Mouse (Mus musculus) hindbrain, embryonic 11.5 days (tissue): ENCODE results near the gene Ccdc175. TPM values are rescaled to one million over a fixed set of nuclear protein-coding genes. Genes with fewer than 3 reads are reported as not detected.
A peak's percentile ranks its signal among the peaks of the same experiment; 100 is the strongest.

Source experiments
- ATAC-seq: fragments of 200-750 bp; cut with Nextera tagmentation; 2 replicates; pipeline ENCODE4 v1.8.0; 2017; ENCODE audit warnings: mild to moderate bottlenecking, moderate TSS enrichment, moderate library complexity; ENCODE audit not compliant: low FRiP score
- DNase-seq: peaks from one replicate; pipeline ENCODE4 v3.0.0-alpha.2; 2015; ENCODE audit warnings: low spot score
- H3K27ac ChIP-seq: fragments of 300-500 bp; sonication (generic); 2 replicates; pipeline ENCODE4 v1.5.1; 2014; ENCODE audit warnings: mild to moderate bottlenecking, low read depth, low read length
- H3K27me3 ChIP-seq: fragments of 300-500 bp; sonication (generic); 2 replicates; pipeline ENCODE4 v1.6.1; 2014; ENCODE audit warnings: mild to moderate bottlenecking, low read length, moderate library complexity, mixed read lengths; ENCODE audit not compliant: control insufficient read depth, insufficient read depth
- H3K36me3 ChIP-seq: fragments of 300-500 bp; sonication (generic); 2 replicates; pipeline ENCODE4 v1.6.1; 2014; ENCODE audit warnings: mild to moderate bottlenecking, low read length, moderate library complexity, mixed read lengths; ENCODE audit not compliant: control insufficient read depth, insufficient read depth
- H3K4me1 ChIP-seq: fragments of 300-500 bp; sonication (generic); replicated peaks from 2 replicates; pipeline ENCODE4 v1.6.1; 2014; ENCODE audit warnings: low read length, mixed read lengths; ENCODE audit not compliant: control insufficient read depth, insufficient read depth
- H3K4me2 ChIP-seq: fragments of 300-500 bp; sonication (generic); replicated peaks from 2 replicates; pipeline ENCODE4 v1.6.1; 2014; ENCODE audit warnings: mild to moderate bottlenecking, low read depth, low read length
- H3K4me3 ChIP-seq: fragments of 300-500 bp; sonication (generic); 2 replicates; pipeline ENCODE4 v1.5.1; 2014; ENCODE audit warnings: low read depth, low read length
- H3K9ac ChIP-seq: fragments of 300-500 bp; sonication (generic); 2 replicates; pipeline ENCODE4 v1.6.1; 2014; ENCODE audit warnings: low read depth, low read length
- H3K9me3 ChIP-seq: fragments of 300-500 bp; sonication (generic); 2 replicates; pipeline ENCODE4 v1.6.1; 2016; ENCODE audit warnings: low read length; ENCODE audit not compliant: control insufficient read depth
- WGBS: fragments of 180-500 bp; shearing (Covaris S2); extraction: QIAGEN DNeasy Blood & Tissue Kit; methylation state at CpG from one replicate; pipeline ENCODE4 v1.1.7; 2014; 5-methylcytosine and 5-hydroxymethylcytosine counted together
- polyA plus RNA-seq: library from polyadenylated mRNA; unstranded; fragments of >200 nt; fragmentation: Nextera tagmentation; extraction: Ambion mirVana; gene quantifications from 2 replicates; pipeline ENCODE4 v1.2.1, GENCODE M21; 2014

Gene Ccdc175
- polyA plus RNA-seq, 1 experiment from 2014 or later, result not detected

DNA sequence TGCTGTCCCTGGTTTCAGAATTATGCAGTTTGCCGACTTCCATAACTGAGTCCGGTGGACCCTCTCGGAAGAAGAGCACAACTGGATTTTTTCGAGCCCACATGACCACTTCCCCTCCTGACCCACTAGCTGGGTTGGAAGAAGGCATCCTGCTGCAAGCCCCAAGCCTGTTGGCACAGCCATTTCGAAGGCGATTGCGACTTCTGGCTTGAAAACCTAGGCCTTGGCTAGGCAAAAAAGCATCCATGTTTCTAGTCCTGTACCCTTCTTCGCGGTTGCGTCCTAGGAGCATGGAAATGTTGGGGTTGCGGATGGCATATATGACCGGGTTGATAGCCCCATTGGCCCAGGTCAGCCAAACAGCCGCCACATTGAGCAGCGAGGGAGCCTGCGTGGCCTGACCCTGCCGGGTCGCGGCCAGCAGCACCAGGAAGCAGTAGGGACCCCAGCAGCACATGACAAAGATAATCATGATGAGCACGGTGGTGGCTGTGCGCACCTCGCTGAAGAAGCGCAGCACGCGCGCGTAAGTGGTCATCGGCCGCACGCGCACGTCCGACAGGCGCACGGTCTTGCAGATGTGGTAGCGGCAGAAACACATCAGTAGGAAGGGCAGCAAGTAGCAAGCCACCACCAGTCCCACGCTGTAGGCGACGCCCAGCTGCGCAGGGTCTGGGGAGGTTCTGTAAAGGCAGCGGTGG lies 115.1 kb downstream of the Ccdc175 start:
- Histone ChIP-seq H3K4me1 (peaks cover 5% of the 10 kb centered on the region; the same call in 1 of the 2 replicates), H3K9ac (peak overlapping the region; percentile 71), H3K36me3 (no peaks in the 10 kb centered on the region), H3K4me2 (peak overlapping the region; percentile 99), H3K27ac (peak overlapping the region; percentile 65), H3K9me3 (no peaks in the 10 kb centered on the region), H3K4me3 (peak overlapping the region; percentile 65), H3K27me3 (peaks cover 5% of the 10 kb centered on the region; the same call in 1 of the 2 replicates)
- ATAC-seq (peak; percentile 29), DNase-seq (no peak)
- 3% methylated on average over 40 of the region's 40 CpGs for WGBS

DNA sequence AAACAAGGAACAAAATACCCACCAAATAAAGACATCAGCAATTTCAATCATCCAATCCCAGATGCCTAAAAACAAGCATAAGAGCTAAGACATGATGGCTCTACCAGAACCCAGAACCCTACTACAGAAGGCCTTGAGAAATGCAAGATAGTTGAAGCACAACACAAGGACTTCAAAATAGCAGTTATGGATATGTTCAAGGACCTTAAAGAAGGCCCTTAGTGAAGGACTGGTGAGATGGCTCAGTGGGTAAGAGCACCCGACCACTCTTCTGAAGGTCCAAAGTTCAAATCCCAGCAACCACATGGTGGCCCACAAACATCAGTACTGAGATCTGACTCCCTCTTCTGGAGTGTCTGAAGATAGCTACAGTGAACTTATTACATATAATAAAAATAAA lies 127.0 kb downstream of the Ccdc175 start:
- H3K27ac ChIP-seq, result no peak overlapping the region
- ATAC-seq (no peak), DNase-seq (no peak)
- H3K9ac ChIP-seq, result no peak overlapping the region
- H3K4me3 ChIP-seq, result no peak overlapping the region
- no peaks in the 10 kb centered on the region for H3K27me3 ChIP-seq
- 92% methylated on average over 1 of the region's 1 CpGs for WGBS
- H3K36me3 ChIP-seq, result no peaks in the 10 kb centered on the region
- H3K9me3 ChIP-seq, result no peaks in the 10 kb centered on the region
- H3K4me1 ChIP-seq, result no peaks in the 10 kb centered on the region
- H3K4me2 ChIP-seq, result no peak overlapping the region

DNA sequence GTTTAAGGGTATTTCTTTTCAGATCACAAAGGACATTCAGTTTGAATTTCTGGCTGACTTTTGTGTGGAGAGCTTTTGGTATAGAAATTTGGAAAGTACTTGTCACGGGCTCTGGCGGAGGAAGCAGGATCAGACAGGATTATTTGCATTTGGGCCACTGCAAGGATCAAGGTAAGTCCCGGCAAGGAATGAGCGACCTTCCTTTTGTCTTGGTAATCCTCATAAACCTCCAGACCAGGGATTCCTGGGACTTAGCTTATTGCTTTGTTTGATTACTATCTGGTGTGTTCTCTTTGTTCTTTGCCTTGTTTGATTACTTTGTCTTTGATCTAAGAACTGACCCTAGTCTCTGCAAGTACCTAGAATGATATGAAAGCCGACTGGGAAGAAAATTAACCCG lies 131.0 kb downstream of the Ccdc175 start:
- H3K27me3 ChIP-seq, result no peaks in the 10 kb centered on the region
- no peaks in the 10 kb centered on the region for H3K9me3 ChIP-seq
- 52% methylated on average over 6 of the region's 6 CpGs for WGBS
- H3K9ac ChIP-seq, result no peak overlapping the region
- H3K27ac ChIP-seq, result no peak overlapping the region
- no peak overlapping the region for H3K4me2 ChIP-seq
- no peaks in the 10 kb centered on the region for H3K4me1 ChIP-seq
- no peaks in the 10 kb centered on the region for H3K36me3 ChIP-seq
- H3K4me3 ChIP-seq, result no peak overlapping the region
- DNase-seq, result no peak
- no peak for ATAC-seq

DNA sequence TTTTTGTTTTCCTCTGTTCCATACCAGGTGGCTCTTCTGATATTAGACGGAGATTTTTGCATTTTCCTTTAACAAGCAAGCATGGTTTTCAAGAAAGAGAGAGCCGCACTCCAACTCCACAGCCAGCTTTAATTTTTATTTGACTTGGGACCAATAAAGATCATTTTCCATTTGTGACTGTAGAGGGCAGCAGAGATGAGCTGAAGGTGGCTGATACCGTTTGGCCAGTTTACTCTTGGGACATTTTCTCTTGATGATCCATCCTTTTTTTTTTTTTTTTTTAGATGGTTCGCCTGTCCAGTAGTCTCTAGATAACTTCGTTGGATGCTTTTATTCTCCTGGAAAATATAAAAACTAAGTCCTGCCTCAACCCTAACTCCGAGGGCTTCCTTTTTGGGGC lies 131.5 kb downstream of the Ccdc175 start:
- H3K9me3 ChIP-seq, result no peaks in the 10 kb centered on the region
- no peaks in the 10 kb centered on the region for H3K4me1 ChIP-seq
- ATAC-seq, result no peak
- H3K36me3 ChIP-seq, result no peaks in the 10 kb centered on the region
- H3K4me2 ChIP-seq, result no peak overlapping the region
- H3K27ac ChIP-seq, result no peak overlapping the region
- WGBS, result 50% methylated on average over 6 of the region's 6 CpGs
- no peak overlapping the region for H3K4me3 ChIP-seq
- no peaks in the 10 kb centered on the region for H3K27me3 ChIP-seq
- no peak overlapping the region for H3K9ac ChIP-seq
- DNase-seq, result peak; percentile 52

DNA sequence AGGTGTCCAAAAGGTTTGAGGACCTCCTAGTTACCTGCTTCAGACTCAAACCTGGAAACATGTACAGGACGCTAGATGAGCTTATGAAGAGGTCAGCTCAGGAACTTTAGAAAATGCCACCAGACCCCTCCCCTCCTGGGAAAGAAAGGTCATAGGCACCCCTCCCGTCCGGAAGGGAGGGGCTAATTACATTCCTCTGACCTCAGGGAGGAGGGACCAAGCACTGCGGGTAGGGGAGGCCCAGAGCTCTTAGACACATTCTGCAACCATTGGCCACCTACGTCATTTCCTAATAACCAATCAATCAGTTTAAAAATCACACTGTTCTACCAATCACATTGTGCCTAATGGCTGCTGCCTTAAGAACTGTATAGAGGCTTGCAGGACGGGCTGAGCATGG lies 132.3 kb downstream of the Ccdc175 start:
- 83% methylated on average over 6 of the region's 6 CpGs for WGBS
- ATAC-seq (no peak), DNase-seq (no peak)
- no peak overlapping the region for H3K27ac ChIP-seq
- H3K36me3 ChIP-seq, result no peaks in the 10 kb centered on the region
- H3K4me3 ChIP-seq, result no peak overlapping the region
- no peaks in the 10 kb centered on the region for H3K9me3 ChIP-seq
- H3K4me1 ChIP-seq, result no peaks in the 10 kb centered on the region
- H3K27me3 ChIP-seq, result no peaks in the 10 kb centered on the region
- no peak overlapping the region for H3K4me2 ChIP-seq
- H3K9ac ChIP-seq, result no peak overlapping the region

Other genes starting within 250 kb of the Ccdc175 start
- gene Gpr135, start 113.9 kb downstream of the Ccdc175 start, polyA plus RNA-seq, result 0.99 and 1.1 TPM in 2 replicates
- gene L3hypdh, start 99.6 kb downstream of the Ccdc175 start, polyA plus RNA-seq, result 9.8 and 11.2 TPM in 2 replicates
- 67.6 and 75.3 TPM in 2 replicates for gene Jkamp, start 99.4 kb downstream of the Ccdc175 start, polyA plus RNA-seq
- 488 and 505 TPM in 2 replicates for gene Rtn1, start 224.0 kb upstream of the Ccdc175 start, polyA plus RNA-seq